Mouse (Mus musculus): Measurements from ENCODE around the gene Gm17509.

DNA sequence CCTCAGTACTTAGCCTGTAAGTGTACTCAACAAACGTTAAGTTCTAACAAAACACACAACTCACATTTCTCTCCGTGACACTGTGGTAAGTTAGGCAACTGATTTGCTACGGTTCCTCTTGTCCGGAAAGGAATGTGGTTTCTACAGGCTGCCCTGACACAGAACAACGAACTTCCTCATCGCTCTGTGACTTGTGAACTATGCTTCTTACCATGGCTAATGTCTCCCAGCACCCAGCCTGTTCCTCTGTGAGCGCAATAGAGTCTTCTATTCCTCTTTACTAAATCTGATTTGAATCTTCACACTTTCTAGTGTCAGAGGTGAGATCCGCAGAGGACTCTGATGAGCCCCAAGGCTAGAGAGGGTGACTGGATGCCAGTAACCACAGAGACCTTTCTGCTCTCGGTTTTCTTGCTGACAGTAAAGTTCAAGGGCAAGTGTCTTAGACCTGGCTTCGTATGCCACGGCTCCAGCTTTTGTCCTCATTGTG is 9.4 kb downstream of the Gm17509 start:
- TF ChIP-seq GATA1 (IDR thresholded peaks at IDR 0.05; ENCODE audit: low read length) (no peak), TAL1 (IDR thresholded peaks at IDR 0.05; ENCODE audit: low read length) (no peak)
